Mouse (Mus musculus) midbrain, embryonic 15.5 days (tissue): Measurements from ENCODE around the gene Lrrc43. TPM values are rescaled to one million over a fixed set of nuclear protein-coding genes. Genes with fewer than 3 reads are reported as not detected.

Experiments used
- ATAC-seq: fragments of 200-750 bp; cut with Nextera tagmentation; replicated peaks from 2 replicates; pipeline ENCODE4 v1.8.0; 2017; ENCODE audit warnings: moderate TSS enrichment
- H3K27ac ChIP-seq: fragments of 300-500 bp; sonication (generic); 2 replicates; pipeline ENCODE4 v1.5.1; 2015; ENCODE audit warnings: mild to moderate bottlenecking, inconsistent platforms
- H3K27me3 ChIP-seq: fragments of 300-500 bp; sonication (generic); replicated peaks from 2 replicates; pipeline ENCODE4 v1.6.1; 2015; ENCODE audit warnings: inconsistent platforms
- H3K36me3 ChIP-seq: fragments of 300-500 bp; sonication (generic); replicated peaks from 2 replicates; pipeline ENCODE4 v1.6.1; 2015; ENCODE audit warnings: inconsistent platforms
- H3K4me1 ChIP-seq: fragments of 300-500 bp; sonication (generic); 2 replicates; pipeline ENCODE4 v1.6.1; 2015; ENCODE audit warnings: inconsistent platforms
- H3K4me2 ChIP-seq: fragments of 300-500 bp; sonication (generic); 2 replicates; pipeline ENCODE4 v1.6.1; 2015; ENCODE audit warnings: inconsistent platforms, mild to moderate bottlenecking, moderate library complexity
- H3K4me3 ChIP-seq: fragments of 300-500 bp; sonication (generic); 2 replicates; pipeline ENCODE4 v1.5.1; 2015; ENCODE audit warnings: mild to moderate bottlenecking, inconsistent platforms
- H3K9ac ChIP-seq: fragments of 300-500 bp; sonication (generic); 2 replicates; pipeline ENCODE4 v1.6.1; 2015; ENCODE audit warnings: mild to moderate bottlenecking, inconsistent platforms
- H3K9me3 ChIP-seq: fragments of 300-500 bp; sonication (generic); 2 replicates; pipeline ENCODE4 v1.6.1; 2016; ENCODE audit warnings: inconsistent platforms
- WGBS: fragments of 180-500 bp; shearing (Covaris S2); methylation state at CpG from one replicate; pipeline ENCODE4 v1.1.7; 2015; ENCODE audit warnings: mixed read lengths; 5-methylcytosine and 5-hydroxymethylcytosine counted together
- polyA plus RNA-seq: library from polyadenylated mRNA; unstranded; fragments of >200 nt; fragmentation: Nextera tagmentation; extraction: Ambion mirVana; gene quantifications from 2 replicates; pipeline ENCODE4 v1.2.1, GENCODE M21; 2015

Lrrc43 gene
- polyA plus RNA-seq, 1 experiment from 2014 or later: 0.89 TPM

- Histone ChIP-seq H3K27me3 (no peaks in the 10 kb centered on the region), H3K9ac (no peak overlapping the region), H3K4me2 (no peak overlapping the region), H3K27ac (no peak overlapping the region), H3K4me1 (peaks cover 23% of the 10 kb centered on the region), H3K4me3 (no peak overlapping the region), H3K9me3 (no peaks in the 10 kb centered on the region), H3K36me3 (peaks cover 5% of the 10 kb centered on the region; the same call in 1 of the 2 replicates)
- WGBS: 97% methylated on average over 1 of the region's 1 CpGs
- no peak for ATAC-seq
These were observed 33.1 kb downstream of the Lrrc43 start for GRCm38 (mm10) chr5:123522166-123522565.

- WGBS: under 1% methylated on average over 82 of the region's 82 CpGs
- H3K9ac ChIP-seq: peak within 1 kb of the TSS; percentile 57
- peak; percentile 98 for ATAC-seq
- no peaks in the 10 kb centered on the region for H3K9me3 ChIP-seq
- peak within 1 kb of the TSS; percentile 62 for H3K4me3 ChIP-seq
- H3K4me2 ChIP-seq: peak within 1 kb of the TSS; percentile 92
- peaks cover 3% of the 10 kb centered on the region; the same call in 1 of the 2 replicates for H3K36me3 ChIP-seq
- no peaks in the 10 kb centered on the region for H3K27me3 ChIP-seq
- H3K27ac ChIP-seq: peak within 1 kb of the TSS; percentile 81
- H3K4me1 ChIP-seq: peaks cover 23% of the 10 kb centered on the region
These were observed 34.7 kb downstream of the Lrrc43 start, which contains the start of gene Diablo for GRCm38 (mm10) chr5:123523692-123524392. TSS of gene Diablo (minus strand) at chr5:123524176.

- Histone ChIP-seq H3K9ac (peak overlapping the region; percentile 46), H3K27ac (peak overlapping the region; percentile 81), H3K4me3 (peak overlapping the region; percentile 62), H3K4me1 (peaks cover 23% of the 10 kb centered on the region), H3K27me3 (no peaks in the 10 kb centered on the region), H3K4me2 (peak overlapping the region; percentile 92), H3K9me3 (no peaks in the 10 kb centered on the region), H3K36me3 (peaks cover 8% of the 10 kb centered on the region)
- peak; percentile 92 for ATAC-seq
- WGBS: under 1% methylated on average over 24 of the region's 27 CpGs
These were observed 35.3 kb downstream of the Lrrc43 start for GRCm38 (mm10) chr5:123524393-123524750.

GRCm38 (mm10) chr5:123525281-123525680, 36.2 kb downstream of the Lrrc43 start, which contains the start of gene Gm49027:
TSS of gene Gm49027 (minus strand) at chr5:123525488.
- H3K9me3 ChIP-seq: no peaks in the 10 kb centered on the region
- H3K36me3 ChIP-seq: peaks cover 16% of the 10 kb centered on the region
- 84% methylated on average over 7 of the region's 7 CpGs for WGBS
- no peak for ATAC-seq
- peak within 1 kb of the TSS; percentile 92 for H3K4me2 ChIP-seq
- H3K9ac ChIP-seq: peak within 1 kb of the TSS; percentile 46
- H3K27me3 ChIP-seq: no peaks in the 10 kb centered on the region
- peak within 1 kb of the TSS; percentile 81 for H3K27ac ChIP-seq
- peak within 1 kb of the TSS; percentile 62 for H3K4me3 ChIP-seq
- peaks cover 23% of the 10 kb centered on the region for H3K4me1 ChIP-seq

GRCm38 (mm10) chr5:123525916-123526495, 36.9 kb downstream of the Lrrc43 start:
- Histone ChIP-seq H3K27ac (no peak overlapping the region), H3K27me3 (no peaks in the 10 kb centered on the region), H3K4me1 (peaks cover 23% of the 10 kb centered on the region), H3K9me3 (no peaks in the 10 kb centered on the region), H3K4me3 (no peak overlapping the region), H3K4me2 (no peak overlapping the region), H3K9ac (no peak overlapping the region), H3K36me3 (peaks cover 24% of the 10 kb centered on the region)
- ATAC-seq: no peak
- WGBS: 91% methylated on average over 9 of the region's 9 CpGs

GRCm38 (mm10) chr5:123528641-123529040, 39.5 kb downstream of the Lrrc43 start:
- 84% methylated on average over 7 of the region's 7 CpGs for WGBS
- Histone ChIP-seq H3K27me3 (no peaks in the 10 kb centered on the region), H3K4me1 (peaks cover 5% of the 10 kb centered on the region), H3K4me2 (no peak overlapping the region), H3K9me3 (no peaks in the 10 kb centered on the region), H3K36me3 (peaks cover 45% of the 10 kb centered on the region), H3K9ac (no peak overlapping the region), H3K27ac (no peak overlapping the region), H3K4me3 (no peak overlapping the region)
- ATAC-seq: no peak

GRCm38 (mm10) chr5:123530056-123530455, 41.0 kb downstream of the Lrrc43 start:
- H3K4me2 ChIP-seq: no peak overlapping the region
- no peaks in the 10 kb centered on the region for H3K4me1 ChIP-seq
- H3K9me3 ChIP-seq: no peaks in the 10 kb centered on the region
- no peak overlapping the region for H3K4me3 ChIP-seq
- 91% methylated on average over 8 of the region's 8 CpGs for WGBS
- H3K27me3 ChIP-seq: no peaks in the 10 kb centered on the region
- H3K27ac ChIP-seq: no peak overlapping the region
- no peak overlapping the region for H3K9ac ChIP-seq
- H3K36me3 ChIP-seq: peaks cover 54% of the 10 kb centered on the region
- ATAC-seq: no peak

- ATAC-seq: no peak
- H3K27ac ChIP-seq: no peak overlapping the region
- no peaks in the 10 kb centered on the region for H3K27me3 ChIP-seq
- H3K36me3 ChIP-seq: peaks cover 73% of the 10 kb centered on the region
- no peak overlapping the region for H3K4me2 ChIP-seq
- H3K9ac ChIP-seq: no peak overlapping the region
- H3K4me1 ChIP-seq: no peaks in the 10 kb centered on the region
- no peaks in the 10 kb centered on the region for H3K9me3 ChIP-seq
- 96% methylated on average over 10 of the region's 10 CpGs for WGBS
- H3K4me3 ChIP-seq: no peak overlapping the region
These were observed 44.7 kb downstream of the Lrrc43 start for GRCm38 (mm10) chr5:123533801-123534200.

GRCm38 (mm10) chr5:123555693-123556092, 66.6 kb downstream of the Lrrc43 start:
- Histone ChIP-seq H3K4me1 (no peaks in the 10 kb centered on the region), H3K27me3 (no peaks in the 10 kb centered on the region), H3K9me3 (no peaks in the 10 kb centered on the region), H3K4me2 (no peak overlapping the region), H3K4me3 (no peak overlapping the region), H3K36me3 (peaks cover 36% of the 10 kb centered on the region), H3K27ac (no peak overlapping the region), H3K9ac (no peak overlapping the region)
- no peak for ATAC-seq
- WGBS: 92% methylated on average over 7 of the region's 7 CpGs

- WGBS: 77% methylated on average over 2 of the region's 2 CpGs
- no peak overlapping the region for H3K4me3 ChIP-seq
- H3K27ac ChIP-seq: no peak overlapping the region
- H3K9ac ChIP-seq: no peak overlapping the region
- H3K4me1 ChIP-seq: no peaks in the 10 kb centered on the region
- no peaks in the 10 kb centered on the region for H3K27me3 ChIP-seq
- ATAC-seq: no peak
- peaks cover 44% of the 10 kb centered on the region for H3K36me3 ChIP-seq
- H3K9me3 ChIP-seq: no peaks in the 10 kb centered on the region
- H3K4me2 ChIP-seq: no peak overlapping the region
These were observed 67.3 kb downstream of the Lrrc43 start for GRCm38 (mm10) chr5:123556451-123556850.
